9 mouse cellular contexts compared by ENCODE assay signal in the genomic region with DNA sequence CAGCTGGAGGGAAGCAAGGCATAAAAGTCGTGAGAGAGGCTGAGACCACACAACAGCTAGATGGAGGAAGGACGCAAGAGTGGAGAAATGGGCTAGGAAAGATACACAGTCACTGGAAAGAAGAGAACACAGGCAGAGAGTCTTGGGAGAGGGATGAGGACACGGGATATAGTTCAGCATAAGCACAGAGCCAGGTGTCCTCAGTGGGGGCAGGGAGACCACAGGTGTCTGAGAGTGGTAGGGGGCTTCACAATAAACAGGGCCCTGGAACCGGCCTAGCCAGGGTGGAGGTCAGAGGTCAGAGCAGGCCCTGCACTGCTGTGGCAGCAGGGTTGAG. TPM values are rescaled to one million over a fixed set of nuclear protein-coding genes. Genes with fewer than 3 reads are reported as not detected.
A peak's percentile ranks its signal among the peaks of the same experiment; 100 is the strongest.
DNase-seq lines count a peak whose midpoint lies in the region; ATAC-seq lines count a peak whose summit lies in the region.
"Had no signal": no experiment of that assay in that cellular context is flagged by ENCODE, and none has a peak within 500 bp of the region (broad histone marks: within the 10 kb centered on the region; RNA-seq: fewer than 3 reads in every experiment).

No protein-coding gene starts in this region.

- H3K9me3 ChIP-seq in liver, embryonic 11.5 days (ENCODE audit: control insufficient read depth, low read length), result no peaks in the 10 kb centered on the region
- no peaks in the 10 kb centered on the region for H3K9me3 ChIP-seq in forebrain, embryonic 10.5 days
- H3K9me3 ChIP-seq in limb, embryonic 10.5 days (replicated peaks), result no peaks in the 10 kb centered on the region
- no peaks in the 10 kb centered on the region for H3K9me3 ChIP-seq in neural tube, embryonic 13.5 days

- ATAC-seq in liver, embryonic 11.5 days (replicated peaks; ENCODE audit: low FRiP score), result no peak
- no peak for ATAC-seq in neural tube, embryonic 13.5 days (ENCODE audit: low read depth)
- ATAC-seq in cerebellum, adult (ENCODE audit: insufficient number of reproducible peaks, low FRiP score, low TSS enrichment), result no peak

- H3K4me3 ChIP-seq in liver, embryonic 11.5 days (ENCODE audit: low read depth, low read length), result peak overlapping the region; percentile 66
- H3K4me3 ChIP-seq in forebrain, embryonic 10.5 days, result peak overlapping the region; percentile 74
- H3K4me3 ChIP-seq in limb, embryonic 10.5 days, result peak overlapping the region; percentile 66
- H3K4me3 ChIP-seq in neural tube, embryonic 13.5 days, result peak overlapping the region; percentile 56

- peak overlapping the region; percentile 90 for H3K4me2 ChIP-seq in liver, embryonic 11.5 days
- peak overlapping the region; percentile 82 for H3K4me2 ChIP-seq in neural tube, embryonic 13.5 days

- no peaks in the 10 kb centered on the region for H3K36me3 ChIP-seq in liver, embryonic 11.5 days (ENCODE audit: control insufficient read depth, insufficient read depth, low read length)
- H3K36me3 ChIP-seq in forebrain, embryonic 10.5 days (replicated peaks), result peaks cover 3% of the 10 kb centered on the region
- H3K36me3 ChIP-seq in limb, embryonic 10.5 days, result peaks cover 2% of the 10 kb centered on the region
- no peaks in the 10 kb centered on the region for H3K36me3 ChIP-seq in neural tube, embryonic 13.5 days

- peaks cover 50% of the 10 kb centered on the region for H3K4me1 ChIP-seq in liver, embryonic 11.5 days (replicated peaks; ENCODE audit: control insufficient read depth, insufficient read depth, low read length)
- H3K4me1 ChIP-seq in forebrain, embryonic 10.5 days, result peaks cover 87% of the 10 kb centered on the region
- peaks cover 76% of the 10 kb centered on the region for H3K4me1 ChIP-seq in limb, embryonic 10.5 days
- peaks cover 48% of the 10 kb centered on the region for H3K4me1 ChIP-seq in neural tube, embryonic 13.5 days (replicated peaks)

- no peak for DNase-seq in liver, embryonic 11.5 days (ENCODE audit: low spot score)
- DNase-seq in liver, result no peak
- no peak for DNase-seq in forebrain, embryonic 10.5 days (ENCODE audit: extremely low spot score, low spot score)
- no peak for DNase-seq in limb, embryonic 10.5 days (ENCODE audit: low spot score)
- DNase-seq in cerebellum, postnatal 14 days, result no peak
- DNase-seq in cerebellum, postnatal 4 days (ENCODE audit: low spot score in 2 of 2), result no peak
- DNase-seq: kidney, adult 9 months had no signal

- WGBS in liver, embryonic 11.5 days, result 30% methylated on average over 4 of the region's 4 CpGs
- WGBS in forebrain, embryonic 10.5 days, result 31% methylated on average over 4 of the region's 4 CpGs
- 26% methylated on average over 4 of the region's 4 CpGs for WGBS in limb, embryonic 10.5 days
- 39% methylated on average over 4 of the region's 4 CpGs for WGBS in neural tube, embryonic 13.5 days

- peaks cover 4% of the 10 kb centered on the region; the same call in 1 of the 2 replicates for H3K27me3 ChIP-seq in liver, embryonic 11.5 days (replicated peaks; ENCODE audit: control insufficient read depth, insufficient read depth, low read length)
- H3K27me3 ChIP-seq in forebrain, embryonic 10.5 days (ENCODE audit: poor library complexity, severe bottlenecking), result peaks cover 71% of the 10 kb centered on the region
- H3K27me3 ChIP-seq in limb, embryonic 10.5 days (ENCODE audit: low read depth, poor library complexity, severe bottlenecking), result peaks cover 52% of the 10 kb centered on the region
- H3K27me3 ChIP-seq in neural tube, embryonic 13.5 days, result peaks cover 45% of the 10 kb centered on the region

- peak overlapping the region; percentile 66 for H3K27ac ChIP-seq in liver, embryonic 11.5 days (ENCODE audit: low read depth, low read length)
- peak overlapping the region; percentile 79; the same call in 1 of the 2 replicates for H3K27ac ChIP-seq in forebrain, embryonic 10.5 days
- H3K27ac ChIP-seq in limb, embryonic 10.5 days, result peak overlapping the region; percentile 38; the same call in 1 of the 2 replicates
- no peak overlapping the region for H3K27ac ChIP-seq in neural tube, embryonic 13.5 days (replicated peaks)

- H3K9ac ChIP-seq in liver, embryonic 11.5 days (ENCODE audit: low read depth, low read length), result no peak overlapping the region
- peak overlapping the region; percentile 72 for H3K9ac ChIP-seq in neural tube, embryonic 13.5 days

RNA-seq across cellular contexts. Expression of gene Zfp385a, which starts 1.1 kb away (rescaled TPM):
- polyA plus RNA-seq in liver, embryonic 11.5 days (2014; fragmentation: Nextera tagmentation; extraction: Ambion mirVana), result 23.2 and 24.8 TPM in 2 replicates
- polyA plus RNA-seq in forebrain, embryonic 10.5 days (2016; fragmentation: Nextera tagmentation; extraction: Ambion mirVana), result 23.1 and 23.6 TPM in 2 replicates
- polyA plus RNA-seq in limb, embryonic 10.5 days (2016; fragmentation: Nextera tagmentation; extraction: Ambion mirVana), result 22.1 and 22.8 TPM in 2 replicates
- 17.1 and 18.4 TPM in 2 replicates for polyA plus RNA-seq in neural tube, embryonic 13.5 days (2015; fragmentation: Nextera tagmentation; extraction: Ambion mirVana)

RNA-seq across cellular contexts. Expression of gene Itga5, which starts 27.8 kb away (rescaled TPM):
- polyA plus RNA-seq in liver, embryonic 11.5 days (2014; fragmentation: Nextera tagmentation; extraction: Ambion mirVana), result 35.4 and 35.7 TPM in 2 replicates
- 22.8 and 25.6 TPM in 2 replicates for polyA plus RNA-seq in forebrain, embryonic 10.5 days (2016; fragmentation: Nextera tagmentation; extraction: Ambion mirVana)
- 33.5 and 36.6 TPM in 2 replicates for polyA plus RNA-seq in limb, embryonic 10.5 days (2016; fragmentation: Nextera tagmentation; extraction: Ambion mirVana)
- 9.2 and 11.6 TPM in 2 replicates for polyA plus RNA-seq in neural tube, embryonic 13.5 days (2015; fragmentation: Nextera tagmentation; extraction: Ambion mirVana)

RNA-seq across cellular contexts. Expression of gene Gpr84, which starts 28.4 kb away (rescaled TPM):
- polyA plus RNA-seq in liver, embryonic 11.5 days (2014; fragmentation: Nextera tagmentation; extraction: Ambion mirVana), result 0.49 and 0.78 TPM in 2 replicates
- polyA plus RNA-seq in forebrain, embryonic 10.5 days (2016; fragmentation: Nextera tagmentation; extraction: Ambion mirVana), result 0.14 and 0.36 TPM in 2 replicates
- polyA plus RNA-seq in limb, embryonic 10.5 days (2016; fragmentation: Nextera tagmentation; extraction: Ambion mirVana), result 0.28 and 0.30 TPM in 2 replicates
- polyA plus RNA-seq in neural tube, embryonic 13.5 days (2015; fragmentation: Nextera tagmentation; extraction: Ambion mirVana), result 0.57 and 0.62 TPM in 2 replicates
